Mouse (Mus musculus) olfactory bulb, adult 2 months (tissue): ENCODE results near the gene Cnnm3. TPM values are rescaled to one million over a fixed set of nuclear protein-coding genes. Genes with fewer than 3 reads are reported as not detected.

ENCODE experiments used
- H3K27ac ChIP-seq: fragments of 200-500 bp; 2 replicates; pipeline ENCODE4 v1.5.1; 2012; ENCODE audit warnings: low read depth, low read length; ENCODE audit not compliant: insufficient read depth
- H3K4me1 ChIP-seq: fragments of 200-500 bp; 2 replicates; pipeline ENCODE4 v1.6.1; 2012; ENCODE audit warnings: low read length; ENCODE audit not compliant: control insufficient read depth, insufficient read depth
- H3K4me3 ChIP-seq: fragments of 200-500 bp; 2 replicates; pipeline ENCODE4 v1.5.1; 2012; ENCODE audit warnings: mild to moderate bottlenecking, low read depth, low read length, moderate library complexity; ENCODE audit not compliant: insufficient read depth
- CTCF ChIP-seq: fragments of 200-500 bp; IDR thresholded peaks from 2 replicates; pipeline ENCODE4 v1.5.1; 2012; ENCODE audit warnings: low read depth, mild to moderate bottlenecking, low read length, moderate library complexity; ENCODE audit not compliant: insufficient read depth
- POLR2A ChIP-seq: fragments of 200-500 bp; IDR thresholded peaks from 2 replicates; pipeline ENCODE4 v1.6.1; 2012; ENCODE audit warnings: mild to moderate bottlenecking, low read depth, low read length, moderate library complexity; ENCODE audit not compliant: insufficient read depth
- WGBS: fragments of 180-500 bp; shearing (Covaris S2); methylation state at CpG from one replicate; pipeline ENCODE4 v1.1.7; 2018; 5-methylcytosine and 5-hydroxymethylcytosine counted together
- polyA plus RNA-seq: library from polyadenylated mRNA; stranded (reverse); fragments of >200 nt; gene quantifications from 2 replicates; pipeline ENCODE4 v1.2.4, GENCODE M21; 2012; ENCODE audit warnings: low replicate concordance; ENCODE audit not compliant: missing spikeins, insufficient read depth, insufficient read length

Gene Cnnm3
- polyA plus RNA-seq, 1 experiment, result not detected

DNA sequence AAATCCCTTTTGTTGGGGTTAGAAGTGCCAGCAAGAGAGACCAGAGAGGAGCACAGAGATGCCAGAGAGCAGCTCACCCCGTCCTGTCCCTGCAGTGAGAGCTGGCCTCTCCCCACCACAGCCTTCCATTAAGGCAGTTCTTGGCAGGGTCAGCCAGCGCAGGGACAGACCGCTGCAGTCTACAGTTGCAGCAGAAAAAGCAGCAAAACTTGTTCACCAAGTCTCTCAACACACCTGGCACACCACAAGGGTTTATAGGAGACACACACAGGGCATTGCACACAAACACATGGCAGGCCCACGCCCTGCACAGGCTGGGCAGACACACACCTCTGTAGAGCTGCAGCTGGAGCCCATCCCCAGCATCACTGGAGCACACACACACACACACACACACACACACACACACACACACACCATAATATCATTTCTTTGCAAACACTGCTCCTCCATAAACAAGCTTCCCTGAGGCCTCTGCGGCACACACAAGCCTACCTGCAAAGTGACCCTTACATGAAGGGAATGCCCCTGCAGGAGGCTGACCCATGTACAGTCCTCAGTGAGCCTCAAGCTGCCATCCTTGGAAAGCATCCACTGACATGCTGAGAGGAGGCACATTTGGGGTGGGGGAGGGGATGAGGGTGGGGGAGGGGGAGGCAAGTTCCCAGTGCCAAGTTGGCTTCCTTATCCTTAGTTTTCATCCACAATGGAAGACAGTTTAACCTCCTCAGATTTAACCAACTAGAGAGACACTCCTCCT is 62.7 kb downstream of the Cnnm3 start:
- TF ChIP-seq POLR2A (no peak), CTCF (no peak)
- Histone ChIP-seq H3K4me3 (no peak overlapping the region), H3K27ac (no peak overlapping the region), H3K4me1 (peaks cover 24% of the 10 kb centered on the region)
- 89% methylated on average over 5 of the region's 5 CpGs for WGBS

DNA sequence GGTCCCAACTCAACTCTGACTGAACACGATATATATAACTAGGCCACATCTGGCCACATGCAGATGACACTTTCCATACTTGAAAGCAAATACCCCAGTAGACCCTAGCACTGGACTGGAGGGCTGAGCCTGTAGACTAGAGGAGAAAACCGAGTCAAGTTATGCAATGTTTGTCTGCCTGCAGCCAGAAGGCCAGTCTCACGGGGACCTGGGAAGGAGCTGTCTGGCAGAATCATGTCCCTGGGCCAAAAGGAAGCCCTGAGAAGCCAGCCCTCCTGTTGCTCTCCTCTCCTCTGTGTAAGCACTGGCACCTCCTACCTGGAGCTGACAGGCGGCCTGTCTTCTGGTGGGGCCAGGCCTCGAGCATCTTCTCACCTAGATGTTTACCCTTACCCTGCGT is 63.7 kb downstream of the Cnnm3 start:
- H3K4me3 ChIP-seq, result no peak overlapping the region
- no peak overlapping the region for H3K27ac ChIP-seq
- 85% methylated on average over 6 of the region's 6 CpGs for WGBS
- H3K4me1 ChIP-seq, result peaks cover 27% of the 10 kb centered on the region
- TF ChIP-seq POLR2A (no peak), CTCF (no peak)

GRCm38 (mm10) chr1:36576991-36577675 is 65.5 kb downstream of the Cnnm3 start:
- Histone ChIP-seq H3K27ac (no peak overlapping the region), H3K4me1 (peaks cover 41% of the 10 kb centered on the region), H3K4me3 (no peak overlapping the region)
- TF ChIP-seq POLR2A (no peak), CTCF (no peak)
- WGBS, result 86% methylated on average over 6 of the region's 6 CpGs

Other genes with a start within 250 kb of the Cnnm3 start
- gene Neurl3, start 237.2 kb upstream of the Cnnm3 start, polyA plus RNA-seq, result not detected in 2 replicates
- gene Arid5a, start 204.1 kb upstream of the Cnnm3 start, polyA plus RNA-seq, result not detected in 2 replicates
- 336 TPM in 1 of 2 replicates, not detected in the other for gene Kansl3, start 142.7 kb upstream of the Cnnm3 start, polyA plus RNA-seq
- gene Fer1l5, start 139.6 kb upstream of the Cnnm3 start, polyA plus RNA-seq, result not detected in 2 replicates
- gene Lman2l, start 66.6 kb upstream of the Cnnm3 start, polyA plus RNA-seq, result not detected in 2 replicates
- gene Cnnm4, start 40.2 kb upstream of the Cnnm3 start, polyA plus RNA-seq, result not detected in 2 replicates
- gene Ankrd23, start 25.0 kb downstream of the Cnnm3 start, polyA plus RNA-seq, result not detected in 2 replicates
- gene Gm42417, start 27.6 kb downstream of the Cnnm3 start, polyA plus RNA-seq, result not detected in 2 replicates
- gene Ankrd39, start 35.6 kb downstream of the Cnnm3 start, polyA plus RNA-seq, result not detected in 2 replicates
- gene Sema4c, start 46.5 kb downstream of the Cnnm3 start, polyA plus RNA-seq, result not detected in 2 replicates
- gene Fam178b, start 171.3 kb downstream of the Cnnm3 start, polyA plus RNA-seq, result not detected in 2 replicates
- gene Cox5b, start 179.6 kb downstream of the Cnnm3 start, polyA plus RNA-seq, result not detected in 2 replicates
- not detected in 2 replicates for gene 4933424G06Rik, start 198.3 kb downstream of the Cnnm3 start, polyA plus RNA-seq
- gene Actr1b, start 202.6 kb downstream of the Cnnm3 start, polyA plus RNA-seq, result not detected in 2 replicates
- not detected in 2 replicates for gene Zap70, start 249.9 kb downstream of the Cnnm3 start, polyA plus RNA-seq